Mouse (Mus musculus) c-Kit-positive CD71-negative TER-119-negative erythroid progenitor cells, embryonic 14.5 days (primary cell): ENCODE results near the gene Drg2.

ENCODE experiments used
- DNase-seq: peaks from one replicate; pipeline ENCODE4 v3.0.0-alpha.2; 2013; ENCODE audit warnings: low read depth

Drg2 gene

DNA sequence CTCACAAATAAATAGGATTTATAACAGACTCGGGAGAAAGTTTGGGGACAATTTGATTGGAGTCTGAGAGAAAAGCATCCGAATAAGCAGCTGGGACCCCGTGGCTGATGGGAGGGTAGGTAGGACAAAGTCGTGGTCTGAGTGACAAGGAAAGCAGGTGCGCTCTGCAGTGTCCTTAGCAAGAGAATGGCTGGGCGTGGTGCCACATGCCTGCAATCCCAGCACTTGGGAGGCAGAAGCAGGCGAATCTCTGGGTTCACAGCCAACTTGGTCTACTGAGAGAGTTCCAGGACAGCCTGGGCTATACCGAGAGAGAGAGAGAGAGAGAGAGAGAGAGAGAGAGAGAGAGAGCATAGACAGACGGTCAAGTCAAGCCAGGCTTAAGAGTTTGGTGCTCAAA lies 16.4 kb downstream of the Drg2 start:
- DNase-seq = no peak

DNA sequence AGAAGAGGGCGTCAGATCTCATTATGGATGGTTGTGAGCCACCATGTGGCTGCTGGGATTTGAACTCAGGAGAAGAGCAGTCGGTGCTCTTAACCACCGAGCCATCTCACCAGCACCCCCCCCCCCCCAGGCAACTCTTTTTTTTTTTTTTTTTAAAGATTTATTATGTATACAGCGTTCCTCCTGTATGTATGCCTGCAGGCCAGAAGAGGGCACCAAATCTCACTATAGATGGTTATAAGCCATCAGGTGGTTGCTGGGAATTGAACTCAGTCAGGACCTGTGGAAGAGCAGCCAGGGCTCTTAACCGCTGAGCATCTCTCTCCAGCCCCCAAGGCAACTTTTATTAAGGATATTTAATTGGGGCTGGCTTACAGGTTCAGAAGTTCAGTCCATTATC lies 20.1 kb downstream of the Drg2 start:
- DNase-seq = no peak

DNA sequence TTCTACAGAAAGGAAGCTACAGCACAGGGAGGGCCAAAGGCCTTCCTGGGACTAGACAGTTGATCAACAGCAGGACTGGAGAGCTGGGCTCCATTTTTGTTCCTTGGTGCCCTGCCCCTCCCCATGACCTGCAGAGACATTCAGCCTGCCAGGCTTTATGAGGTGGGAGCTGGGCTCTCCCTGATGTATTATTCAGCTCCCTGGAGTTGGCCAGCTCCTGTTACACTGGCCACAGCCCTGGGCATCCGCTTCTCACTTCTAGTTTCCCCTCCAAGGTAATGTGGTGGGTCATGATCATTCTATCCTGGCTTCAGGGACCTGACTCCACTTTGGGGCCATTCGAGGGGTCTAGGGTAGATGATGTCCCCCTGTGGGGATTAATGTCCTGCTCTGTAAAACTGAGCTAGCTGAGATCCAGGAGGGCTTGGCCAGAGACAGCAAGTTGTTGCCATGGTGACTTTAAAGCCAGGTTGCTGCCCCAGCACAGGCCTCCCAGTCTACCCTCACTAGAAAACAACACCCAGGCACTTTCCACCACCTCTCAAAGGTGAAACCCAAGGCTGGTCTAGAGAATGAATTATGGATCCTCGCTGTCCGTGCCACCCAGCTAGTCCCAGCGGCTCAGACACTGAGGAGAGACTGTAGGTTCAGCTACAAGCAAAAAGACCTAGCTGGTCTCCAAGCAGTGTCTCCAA lies 21.4 kb downstream of the Drg2 start:
- no peak for DNase-seq

DNA sequence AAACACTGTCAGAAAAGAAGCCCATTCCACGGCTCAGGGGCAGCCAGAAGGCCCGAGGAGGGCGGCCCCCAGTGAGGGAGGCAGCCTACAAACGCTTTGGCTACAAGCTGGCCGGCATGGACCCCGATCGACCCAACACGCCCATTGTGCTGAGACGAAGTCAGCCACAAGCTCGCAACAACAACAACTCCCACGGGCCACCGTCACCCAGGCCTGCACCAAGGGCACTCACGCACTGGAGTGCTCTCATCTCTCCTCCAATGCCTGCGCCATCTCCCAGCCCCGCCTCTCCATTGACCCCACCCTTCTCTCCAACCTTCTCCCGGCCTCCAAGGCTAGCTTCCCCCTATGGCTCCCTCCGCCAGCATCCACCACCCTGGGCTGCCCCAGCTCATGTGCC lies 23.7 kb downstream of the Drg2 start:
- DNase-seq = no peak

DNA sequence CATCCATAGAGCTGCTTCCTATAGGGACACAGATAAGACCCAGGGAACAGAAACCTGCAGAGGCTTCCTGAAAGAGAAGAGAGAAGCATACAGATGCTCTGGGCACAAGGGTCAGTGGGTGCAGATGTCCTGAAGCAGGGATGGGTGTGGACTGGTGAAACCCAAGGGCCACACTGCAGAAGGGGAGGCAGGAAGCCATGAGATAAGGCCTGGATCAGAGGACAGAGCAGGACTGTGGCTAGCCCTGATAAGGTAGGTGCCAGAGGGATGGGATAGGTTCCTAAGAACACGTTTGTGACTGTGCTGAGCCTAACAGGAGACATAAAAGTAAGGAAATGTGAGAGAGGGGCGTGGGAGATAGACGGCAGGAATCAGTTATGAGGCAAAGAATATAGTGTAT lies 31.9 kb downstream of the Drg2 start:
- no peak for DNase-seq

DNA sequence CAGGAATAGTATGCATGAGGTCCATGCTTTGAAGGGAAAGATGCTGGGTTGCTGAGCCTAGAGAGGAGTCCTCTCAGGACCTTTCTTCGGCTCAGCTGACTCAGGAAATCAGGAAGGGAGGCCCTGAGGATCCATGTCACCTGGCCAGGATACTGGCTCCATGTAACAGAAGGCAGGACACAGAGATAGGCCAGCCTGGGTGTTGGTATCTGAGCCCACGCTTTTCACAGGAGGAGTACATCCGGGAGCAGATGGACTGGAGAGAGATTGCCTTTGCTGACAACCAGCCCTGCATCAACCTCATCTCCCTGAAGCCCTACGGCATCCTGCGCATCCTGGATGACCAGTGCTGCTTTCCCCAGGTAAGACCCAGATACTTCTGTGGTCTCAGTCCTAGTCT lies 38.3 kb downstream of the Drg2 start:
- no peak for DNase-seq

DNA sequence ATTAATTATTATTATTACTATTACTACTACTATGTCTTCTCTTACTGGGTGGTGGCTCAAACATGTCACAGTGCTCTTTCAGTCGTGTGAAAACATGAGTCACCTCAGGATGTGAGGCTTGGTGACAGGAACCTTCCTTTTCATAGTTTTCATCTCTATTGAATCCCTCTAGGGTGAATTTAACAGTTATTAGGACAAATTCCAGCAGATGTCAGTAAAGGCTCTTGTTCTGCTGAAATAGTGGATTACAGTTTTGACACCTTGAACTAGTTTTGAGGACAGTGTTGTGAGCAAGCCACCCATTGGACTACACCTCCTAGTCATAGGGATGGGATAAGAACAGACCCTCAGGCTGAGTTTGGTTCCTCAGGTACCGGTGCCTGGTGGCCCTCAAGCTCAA lies 41.3 kb downstream of the Drg2 start:
- no peak for DNase-seq

DNA sequence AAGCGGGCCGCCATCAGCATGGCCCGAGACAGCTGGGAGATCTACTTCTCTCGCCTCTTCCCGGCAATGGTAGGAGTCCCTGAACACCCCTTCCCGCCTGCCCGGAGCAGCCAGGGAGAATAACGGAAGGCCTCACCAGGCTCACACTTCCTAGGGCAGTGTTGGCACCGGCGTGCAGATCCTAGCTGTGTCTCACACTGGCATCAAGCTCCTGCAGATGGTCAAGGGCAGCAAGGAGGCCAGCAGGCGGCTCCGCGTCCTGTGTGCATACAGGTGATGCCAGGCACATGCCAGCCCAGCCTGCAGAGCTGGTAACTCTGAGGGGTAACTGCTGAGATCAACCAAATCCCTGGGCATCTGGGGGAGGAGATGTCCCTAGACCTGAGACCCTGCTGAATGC lies 52.9 kb downstream of the Drg2 start:
- no peak for DNase-seq

DNA sequence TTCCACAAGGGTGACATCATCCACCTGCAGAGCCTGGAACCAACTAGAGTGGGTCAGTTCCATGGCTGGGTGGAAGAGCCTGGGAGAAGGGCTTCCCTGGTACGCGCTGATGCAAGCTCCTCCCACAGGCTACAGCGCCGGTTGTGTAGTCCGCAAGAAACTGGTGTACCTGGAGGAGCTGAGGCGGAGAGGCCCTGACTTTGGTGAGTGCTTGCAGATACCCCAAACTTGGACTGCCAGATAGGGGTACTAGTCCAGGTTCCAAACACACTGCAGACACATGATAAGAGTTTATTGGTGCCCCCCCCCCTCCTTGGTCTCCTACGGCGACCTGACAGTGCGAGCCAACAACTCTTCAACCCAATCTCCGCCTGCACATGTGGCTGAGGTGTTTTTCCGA lies 54.6 kb downstream of the Drg2 start:
- DNase-seq = peak; percentile 17

DNA sequence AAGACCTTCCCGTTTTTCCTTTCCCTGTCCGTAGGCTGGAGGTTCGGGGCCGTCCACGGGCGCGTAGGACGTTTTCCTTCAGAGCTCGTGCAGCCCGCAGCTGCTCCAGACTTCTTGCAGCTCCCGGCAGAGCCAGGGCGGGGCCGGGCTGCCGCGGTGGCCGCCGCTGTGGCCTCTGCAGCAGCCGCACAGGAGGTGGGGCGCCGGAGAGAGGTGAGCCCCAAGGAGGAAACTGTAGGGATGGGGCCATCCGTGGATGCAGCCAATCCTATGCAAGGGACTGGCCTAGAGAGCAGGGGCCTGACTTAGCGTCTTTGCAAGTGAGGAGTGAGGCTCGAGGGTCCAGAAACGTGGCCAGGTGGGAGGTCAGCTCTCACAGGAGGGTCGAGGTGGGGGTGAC lies 55.1 kb downstream of the Drg2 start:
- peak; percentile 23 for DNase-seq

DNA sequence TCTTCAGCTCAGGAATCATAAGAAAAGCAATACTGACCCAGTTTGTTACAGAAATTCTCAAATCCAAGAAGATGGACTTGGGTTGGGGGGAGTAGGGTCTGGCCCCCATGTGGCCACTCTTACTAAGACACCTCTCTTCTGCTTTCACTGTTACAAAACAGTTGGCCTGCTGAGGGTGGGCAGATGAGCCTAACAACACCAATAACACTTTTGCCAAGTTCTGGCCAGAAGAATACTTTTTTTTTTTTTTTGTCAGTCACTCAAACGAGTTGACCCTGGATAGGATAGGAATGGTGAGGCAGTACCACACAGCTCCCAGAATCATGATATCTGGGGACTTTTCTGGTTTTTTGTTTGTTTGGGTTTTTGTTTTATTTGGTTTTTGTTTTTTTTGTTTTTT lies 57.5 kb downstream of the Drg2 start:
- no peak for DNase-seq

DNA sequence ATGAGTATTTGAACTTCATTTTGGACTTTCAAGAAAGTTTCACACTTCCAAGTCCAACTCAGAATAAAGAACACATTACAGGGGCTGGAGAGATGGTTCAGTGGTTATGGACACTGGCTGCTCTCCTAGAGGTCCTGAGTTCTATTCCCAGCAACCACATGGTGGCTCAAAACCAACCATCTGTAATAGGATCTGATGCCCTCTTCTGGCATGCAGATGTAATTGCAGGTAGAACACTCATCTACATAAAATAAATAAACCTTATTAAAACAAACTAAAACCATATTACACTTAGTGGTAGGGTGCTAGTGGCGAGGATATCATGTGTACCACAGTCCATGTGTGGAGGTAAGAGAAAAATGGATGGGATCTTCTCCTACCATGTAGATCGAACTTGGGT lies 58.1 kb downstream of the Drg2 start:
- DNase-seq = no peak

DNA sequence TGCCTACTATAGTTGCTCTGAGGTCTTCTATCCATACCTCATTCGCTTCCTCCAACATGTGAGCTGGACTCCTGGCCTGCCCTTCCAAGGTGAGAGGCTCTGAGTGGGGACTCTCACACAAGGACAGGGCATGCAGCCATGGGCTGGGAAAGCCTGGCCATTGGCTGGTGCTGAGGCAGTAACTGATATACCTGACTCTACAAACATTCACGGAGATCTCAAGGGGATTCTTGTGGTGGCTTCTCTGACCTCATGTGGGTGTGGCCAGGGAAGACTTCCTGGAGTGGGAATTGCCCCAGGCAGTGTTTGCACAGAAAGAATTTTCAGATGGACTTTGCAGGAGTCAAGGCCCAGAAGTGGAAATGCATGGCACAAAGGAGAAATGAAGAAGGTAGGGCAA lies 60.5 kb downstream of the Drg2 start:
- DNase-seq = no peak

DNA sequence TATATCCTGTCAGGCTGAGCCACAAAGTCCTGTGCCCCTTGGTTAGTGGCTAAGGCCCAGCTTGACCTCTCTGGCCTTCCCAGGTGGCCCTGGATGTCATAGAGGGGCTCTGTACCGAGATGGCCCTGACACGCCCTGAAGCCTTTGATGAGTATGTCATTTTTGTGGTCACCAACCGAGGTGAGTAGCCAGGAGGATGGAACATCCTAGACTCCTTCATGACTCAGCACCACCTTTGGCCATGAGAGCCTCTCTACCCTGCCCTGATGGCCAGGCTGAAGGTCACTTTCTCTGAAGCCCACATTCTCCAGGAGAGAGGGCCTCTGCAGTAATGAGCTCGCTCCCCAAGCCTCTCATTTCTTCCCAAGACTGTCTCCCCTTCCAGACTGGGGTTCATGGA lies 63.9 kb downstream of the Drg2 start:
- DNase-seq = no peak
